27 mouse cellular contexts compared by ENCODE assay signal in the genomic region with DNA sequence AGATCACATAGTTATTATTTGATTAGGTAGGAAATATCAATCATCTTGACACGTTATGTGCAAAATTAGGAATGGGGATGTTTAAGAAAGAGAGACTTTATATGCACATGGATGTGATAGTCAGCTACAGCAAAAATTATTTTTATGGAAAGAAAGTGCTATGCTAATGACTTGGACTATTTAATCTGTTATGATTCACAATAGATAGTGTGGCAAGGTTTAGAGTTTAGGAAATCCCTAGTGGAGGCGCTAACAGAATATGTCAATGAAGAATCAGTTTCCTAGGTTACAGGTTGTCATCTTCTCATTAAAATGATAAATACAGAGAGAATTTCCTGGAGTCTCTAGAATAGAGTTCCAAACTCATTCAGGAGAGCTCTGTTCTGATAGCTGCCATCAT.
"Had no signal": no experiment of that assay in that cellular context is flagged by ENCODE, and none has a peak within 500 bp of the region (broad histone marks: within the 10 kb centered on the region; RNA-seq: fewer than 3 reads in every experiment).

No protein-coding gene starts in this region.

- H3K27me3 ChIP-seq: embryonic facial prominence, embryonic 12.5 days; embryonic facial prominence, embryonic 13.5 days; embryonic facial prominence, embryonic 15.5 days; forebrain, embryonic 12.5 days; forebrain, embryonic 15.5 days had no signal

- DNase-seq: cerebellum, adult 2 months; cerebellum, adult 8-10 months; cerebellum, adult 9-10 months; cerebellum, adult 9-11 months; cerebellum, postnatal 10 days; cerebellum, postnatal 14 days; cerebellum, postnatal 25 days; cerebellum, postnatal 36 days; embryo, embryonic 11 days; gastrocnemius, adult 2 months; gastrocnemius, postnatal 10 days; gastrocnemius, postnatal 14 days; gastrocnemius, postnatal 25 days; gastrocnemius, postnatal 36 days; heart, adult 11 months; heart, adult 18-20 months; heart, adult 2 months had no signal

- H3K4me3 ChIP-seq: embryonic facial prominence, embryonic 10.5 days; embryonic facial prominence, embryonic 12.5 days; embryonic facial prominence, embryonic 13.5 days; embryonic facial prominence, embryonic 15.5 days; erythroblast, embryonic 14.5 days; forebrain, embryonic 10.5 days; forebrain, embryonic 12.5 days; forebrain, embryonic 15.5 days; gastrocnemius, adult 2 months; heart, adult 2 months had no signal

- H3K4me2 ChIP-seq: embryonic facial prominence, embryonic 12.5 days; embryonic facial prominence, embryonic 13.5 days; embryonic facial prominence, embryonic 15.5 days; forebrain, embryonic 12.5 days; forebrain, embryonic 15.5 days had no signal

- H3K4me1 ChIP-seq: embryonic facial prominence, embryonic 10.5 days; embryonic facial prominence, embryonic 12.5 days; embryonic facial prominence, embryonic 13.5 days; embryonic facial prominence, embryonic 15.5 days; forebrain, embryonic 10.5 days; forebrain, embryonic 12.5 days; forebrain, embryonic 15.5 days had no signal

- ATAC-seq: forebrain, embryonic 14.5 days; forebrain, embryonic 15.5 days; forebrain, embryonic 16.5 days had no signal

- H3K9ac ChIP-seq: embryonic facial prominence, embryonic 12.5 days; embryonic facial prominence, embryonic 13.5 days; embryonic facial prominence, embryonic 15.5 days; forebrain, embryonic 12.5 days; forebrain, embryonic 15.5 days had no signal

- H3K9me3 ChIP-seq: embryonic facial prominence, embryonic 10.5 days; embryonic facial prominence, embryonic 12.5 days; embryonic facial prominence, embryonic 13.5 days; embryonic facial prominence, embryonic 15.5 days; forebrain, embryonic 10.5 days; forebrain, embryonic 12.5 days; forebrain, embryonic 15.5 days had no signal

- H3K27ac ChIP-seq: embryonic facial prominence, embryonic 10.5 days; embryonic facial prominence, embryonic 12.5 days; embryonic facial prominence, embryonic 13.5 days; embryonic facial prominence, embryonic 15.5 days; forebrain, embryonic 10.5 days; forebrain, embryonic 12.5 days; forebrain, embryonic 15.5 days; gastrocnemius, adult 2 months; heart, adult 2 months had no signal

- H3K36me3 ChIP-seq: embryonic facial prominence, embryonic 10.5 days; embryonic facial prominence, embryonic 12.5 days; embryonic facial prominence, embryonic 13.5 days; embryonic facial prominence, embryonic 15.5 days; forebrain, embryonic 10.5 days; forebrain, embryonic 12.5 days; forebrain, embryonic 15.5 days had no signal
